Mouse (Mus musculus): Measurements from ENCODE around the gene Cradd.
A peak's percentile ranks its signal among the peaks of the same experiment; 100 is the strongest.

Gene Cradd

DNA sequence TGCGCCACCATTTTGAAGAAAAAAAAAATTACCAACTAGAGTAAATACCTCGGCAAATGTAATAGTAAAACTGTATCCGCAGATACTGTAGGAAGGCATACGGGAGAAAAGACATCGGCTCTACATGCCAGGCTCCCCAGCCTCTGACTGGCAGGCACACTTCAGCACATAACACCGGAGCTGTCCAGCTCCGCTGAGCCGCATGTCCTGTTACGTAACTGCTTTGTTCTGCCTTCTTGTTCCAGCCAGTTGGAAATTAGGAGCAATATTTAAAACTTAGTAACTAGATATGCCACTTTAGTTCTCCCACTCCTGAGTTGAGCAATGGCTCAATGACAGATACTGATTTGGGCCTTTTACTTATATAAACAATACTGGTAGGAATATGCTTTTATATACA lies 48.4 kb downstream of the Cradd start:
- no peak for DNase-seq (ENCODE audit: low spot score in 2 of 2)

DNA sequence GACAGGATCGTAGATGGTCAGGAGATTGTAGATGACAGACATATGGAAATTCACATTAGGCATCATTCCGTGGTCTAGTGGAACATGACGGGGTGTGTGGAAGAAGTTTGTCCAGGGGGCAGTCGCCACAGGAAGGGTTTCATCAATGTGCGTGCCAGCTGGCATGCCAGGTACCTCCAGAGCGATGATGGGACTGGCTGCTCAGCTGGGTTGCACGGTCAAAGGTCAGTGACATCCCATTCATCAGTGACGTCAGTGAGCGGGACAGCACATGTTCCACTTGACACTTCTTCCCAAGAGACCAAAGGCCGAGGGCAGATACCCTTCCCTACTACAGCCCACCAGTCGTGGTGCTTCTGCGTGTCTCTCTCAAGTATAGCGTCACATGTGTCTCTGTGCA lies 50.7 kb downstream of the Cradd start:
- DNase-seq (ENCODE audit: low spot score in 2 of 2) = no peak

- DNase-seq (ENCODE audit: low spot score in 2 of 2) = no peak
Measured at GRCm38 (mm10) chr10:95269151-95269550, 54.8 kb downstream of the Cradd start.

DNA sequence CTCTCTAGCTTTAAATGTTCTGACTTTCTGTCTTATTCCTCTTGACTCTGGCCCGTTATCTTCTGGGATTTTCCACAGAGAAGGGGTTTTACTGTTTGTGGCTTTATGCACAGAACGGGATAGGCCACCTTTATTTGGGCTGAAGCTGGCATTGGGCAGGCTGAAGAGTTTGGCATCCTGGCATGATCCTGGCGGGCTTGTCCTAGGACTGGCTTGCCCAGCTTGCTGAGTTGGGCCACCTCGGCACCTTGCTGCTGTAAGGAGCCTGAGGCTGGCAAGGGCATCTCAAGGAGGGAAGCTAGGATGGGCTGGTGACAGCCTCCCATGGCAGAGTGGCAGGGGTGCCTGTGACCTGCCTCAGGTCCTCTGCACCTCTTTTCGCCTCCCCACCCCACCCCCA lies 55.6 kb downstream of the Cradd start:
- no peak for DNase-seq (ENCODE audit: low spot score in 2 of 2)

DNA sequence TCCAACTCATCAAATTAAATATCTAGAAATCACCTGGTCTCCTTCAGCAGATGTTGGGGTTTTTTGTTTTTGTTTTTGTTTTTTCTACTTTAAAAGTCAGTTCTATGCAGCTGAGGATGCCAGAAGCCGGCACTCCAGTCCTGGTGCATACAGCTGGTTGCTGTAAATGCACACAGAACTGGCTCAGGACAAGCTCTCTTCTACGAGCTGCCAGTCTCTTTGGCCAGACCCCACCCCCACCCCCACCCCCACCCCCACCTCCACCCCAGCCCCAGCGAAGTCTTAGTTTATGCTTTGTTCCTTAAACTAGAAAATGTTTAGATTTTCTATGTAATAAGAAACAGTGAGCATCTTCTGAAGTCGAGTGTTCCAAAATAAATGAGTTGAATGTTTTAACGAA lies 57.0 kb downstream of the Cradd start:
- DNase-seq (ENCODE audit: low spot score in 2 of 2) = no peak

GRCm38 (mm10) chr10:95266041-95266762 lies 57.7 kb downstream of the Cradd start:
- no peak for DNase-seq (ENCODE audit: low spot score in 2 of 2)

DNA sequence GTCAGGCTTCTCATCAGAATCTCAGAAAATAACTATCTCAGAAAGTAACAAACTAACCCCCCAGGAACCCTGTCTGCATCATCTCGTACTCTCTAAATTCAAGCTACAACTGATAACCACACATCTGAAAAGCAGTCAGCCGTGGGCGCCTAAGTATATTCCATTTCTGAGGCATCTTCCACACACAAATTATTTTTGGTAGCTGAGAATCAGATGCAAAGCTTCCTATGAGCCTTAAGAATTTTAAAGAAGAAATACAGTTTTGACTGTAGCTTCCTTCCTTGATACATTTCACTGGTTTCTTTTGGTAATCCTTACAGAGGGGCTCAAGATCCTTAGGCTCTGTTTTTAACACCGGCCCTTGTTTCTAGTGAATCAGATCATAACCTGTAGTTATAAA lies 58.4 kb downstream of the Cradd start:
- DNase-seq (ENCODE audit: low spot score in 2 of 2) = no peak

GRCm38 (mm10) chr10:95264485-95265321 lies 59.2 kb downstream of the Cradd start:
- DNase-seq (ENCODE audit: low spot score in 2 of 2) = peak; percentile 6 to 49

DNA sequence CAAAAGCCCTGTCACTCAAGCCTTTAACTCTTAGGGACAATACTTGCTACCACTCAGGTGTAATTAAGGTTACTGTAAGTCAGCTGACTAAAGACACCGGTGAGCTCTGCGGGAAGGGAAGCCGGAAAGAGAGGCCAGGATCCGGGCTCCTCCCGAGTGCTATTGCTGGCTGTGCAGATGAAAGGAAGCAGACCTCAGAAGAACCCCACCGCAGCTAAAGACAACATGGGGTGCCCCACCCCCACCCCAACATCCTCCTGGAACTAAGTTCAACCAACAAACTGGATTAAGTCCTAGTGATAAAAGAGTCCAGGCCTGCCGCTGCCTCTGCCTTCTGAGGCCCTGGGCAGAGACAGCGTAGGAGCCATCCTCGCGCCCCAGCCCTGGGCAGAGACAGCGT lies 61.5 kb downstream of the Cradd start:
- DNase-seq (ENCODE audit: low spot score in 2 of 2) = no peak

DNA sequence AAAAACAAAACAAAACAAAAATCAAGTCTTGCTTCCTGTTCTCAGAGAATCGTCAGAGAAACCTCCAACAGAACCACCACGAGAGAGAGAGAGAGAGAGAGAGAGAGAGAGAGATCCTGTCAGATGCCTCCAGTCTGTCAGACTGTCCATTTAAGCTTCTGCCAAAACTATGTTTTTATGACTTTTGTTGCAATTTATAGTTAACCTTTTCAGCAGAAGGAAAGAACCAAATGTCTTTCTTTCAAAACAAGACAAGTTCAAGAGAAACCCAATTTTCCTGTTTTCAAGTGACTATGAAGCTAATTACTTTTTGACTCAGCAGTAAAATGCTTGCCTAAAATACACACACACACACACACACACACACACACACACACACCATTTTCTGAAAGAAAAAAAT lies 62.7 kb downstream of the Cradd start:
- no peak for DNase-seq (ENCODE audit: low spot score in 2 of 2)

- no peak for DNase-seq (ENCODE audit: low spot score in 2 of 2)
Measured at GRCm38 (mm10) chr10:95260420-95260819, 63.5 kb downstream of the Cradd start.

- DNase-seq (ENCODE audit: low spot score in 2 of 2) = no peak
Measured at GRCm38 (mm10) chr10:95258471-95259155, 65.3 kb downstream of the Cradd start.

GRCm38 (mm10) chr10:95257979-95258378 lies 66.0 kb downstream of the Cradd start:
- no peak for DNase-seq (ENCODE audit: low spot score in 2 of 2)

DNA sequence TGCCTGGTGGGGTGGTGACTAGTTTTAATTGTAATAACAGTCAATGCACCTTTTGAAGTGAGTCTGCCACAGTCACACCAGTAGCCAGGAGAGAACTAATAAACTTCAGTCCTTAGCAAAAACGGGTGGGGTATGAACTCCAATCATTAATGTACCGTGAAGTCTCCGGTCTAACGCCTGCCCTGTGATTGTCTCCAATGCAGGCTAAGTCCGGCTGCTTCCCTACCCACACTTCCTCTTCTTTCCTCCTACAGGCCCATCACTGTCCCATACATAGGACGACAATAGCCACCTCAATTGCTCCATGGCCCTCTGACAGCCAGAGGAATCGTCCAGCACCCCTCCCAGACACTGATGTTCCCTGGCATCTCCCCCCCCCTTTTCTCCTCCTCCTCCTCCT lies 67.8 kb downstream of the Cradd start:
- no peak for DNase-seq (ENCODE audit: low spot score in 2 of 2)

GRCm38 (mm10) chr10:95255018-95255680 lies 68.8 kb downstream of the Cradd start:
- no peak for DNase-seq (ENCODE audit: low spot score in 2 of 2)

DNA sequence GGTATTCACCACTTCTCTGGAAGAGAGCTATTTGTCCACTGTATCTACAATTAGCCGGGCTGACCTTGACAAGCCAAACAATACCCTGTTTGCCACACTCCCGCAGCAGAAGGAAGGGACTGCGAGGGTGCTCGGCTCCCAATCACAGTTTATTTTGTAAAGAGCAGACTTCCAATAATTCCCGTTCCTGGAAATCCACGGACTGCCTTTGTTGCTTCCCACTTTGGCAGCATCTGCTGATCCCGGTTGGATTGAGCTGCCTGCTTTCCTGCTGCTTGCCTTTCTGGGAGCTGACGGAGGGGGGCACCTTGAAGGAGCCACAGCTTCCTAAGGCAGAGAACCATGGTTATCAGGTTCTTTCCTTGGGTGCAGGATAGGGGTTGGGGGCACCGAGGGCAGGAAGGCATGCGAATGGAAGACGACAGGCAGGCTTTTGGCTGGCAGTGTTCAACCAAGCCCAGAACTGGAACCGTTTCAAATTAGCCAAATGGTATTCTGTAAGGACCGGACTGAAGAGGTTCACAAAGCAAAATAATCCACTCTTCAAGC lies 69.4 kb downstream of the Cradd start:
- no peak for DNase-seq (ENCODE audit: low spot score in 2 of 2)

- no peak for DNase-seq (ENCODE audit: low spot score in 2 of 2)
Measured at GRCm38 (mm10) chr10:95254046-95254445, 69.9 kb downstream of the Cradd start.

DNA sequence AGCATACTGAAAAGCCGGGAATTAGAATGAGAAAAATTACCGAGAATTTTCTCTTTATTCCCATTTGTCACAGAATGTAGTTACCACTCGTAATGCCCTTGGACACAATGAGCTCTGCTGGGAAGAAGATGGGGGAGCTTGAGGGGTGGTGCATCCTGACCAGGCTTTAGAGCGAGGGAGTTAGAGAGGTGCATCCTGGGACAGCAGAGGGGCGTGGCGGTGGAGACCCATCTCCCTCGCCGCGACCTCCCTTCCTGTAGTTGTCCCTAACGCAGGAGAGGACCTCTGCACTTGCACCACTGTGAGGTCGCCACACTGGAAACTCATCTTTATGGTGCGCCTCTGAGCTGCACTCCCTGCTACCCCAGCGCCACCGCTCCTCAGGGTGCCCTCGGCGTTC lies 72.3 kb downstream of the Cradd start:
- no peak for DNase-seq (ENCODE audit: low spot score in 2 of 2)

GRCm38 (mm10) chr10:95248362-95248761 lies 75.6 kb downstream of the Cradd start:
- DNase-seq (ENCODE audit: low spot score in 2 of 2) = no peak

DNA sequence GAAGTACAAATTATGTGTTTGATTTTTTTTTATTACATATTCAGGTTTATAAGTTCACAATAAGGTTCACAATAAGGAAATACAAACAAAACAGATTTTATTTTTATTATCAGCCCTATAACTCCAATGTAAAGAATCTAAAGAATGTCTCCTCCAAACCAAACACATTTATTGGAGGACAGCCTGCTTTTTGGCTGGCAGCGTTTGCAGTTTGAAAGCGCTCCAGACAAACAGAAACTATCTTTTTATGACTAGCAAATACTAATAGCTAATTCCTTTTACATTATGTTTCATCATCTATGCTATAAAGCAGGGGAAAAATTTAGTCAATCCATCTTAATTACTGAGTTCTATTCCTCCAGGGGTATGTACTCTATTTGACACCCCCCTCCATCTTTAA lies 77.2 kb downstream of the Cradd start:
- no peak for DNase-seq (ENCODE audit: low spot score in 2 of 2)

DNA sequence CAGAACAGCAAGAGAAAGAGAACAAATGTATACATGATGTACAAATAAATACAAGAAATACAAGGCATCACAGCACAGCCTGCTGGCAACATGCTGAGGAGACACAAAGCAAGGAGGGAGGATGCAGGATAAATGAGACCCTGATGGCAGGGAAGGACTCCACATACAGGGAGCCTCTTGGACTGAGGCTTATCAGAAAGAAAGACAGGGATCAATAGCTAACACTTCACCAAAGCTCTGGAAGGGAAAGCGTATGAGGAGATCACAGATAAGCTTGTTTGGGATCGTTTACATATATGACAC lies 78.3 kb downstream of the Cradd start:
- no peak for DNase-seq (ENCODE audit: low spot score in 2 of 2)

All from urinary bladder, adult 18-20 months (tissue).